Mouse (Mus musculus): Measurements from ENCODE around the gene Gabrr3.

Gabrr3 gene

DNA sequence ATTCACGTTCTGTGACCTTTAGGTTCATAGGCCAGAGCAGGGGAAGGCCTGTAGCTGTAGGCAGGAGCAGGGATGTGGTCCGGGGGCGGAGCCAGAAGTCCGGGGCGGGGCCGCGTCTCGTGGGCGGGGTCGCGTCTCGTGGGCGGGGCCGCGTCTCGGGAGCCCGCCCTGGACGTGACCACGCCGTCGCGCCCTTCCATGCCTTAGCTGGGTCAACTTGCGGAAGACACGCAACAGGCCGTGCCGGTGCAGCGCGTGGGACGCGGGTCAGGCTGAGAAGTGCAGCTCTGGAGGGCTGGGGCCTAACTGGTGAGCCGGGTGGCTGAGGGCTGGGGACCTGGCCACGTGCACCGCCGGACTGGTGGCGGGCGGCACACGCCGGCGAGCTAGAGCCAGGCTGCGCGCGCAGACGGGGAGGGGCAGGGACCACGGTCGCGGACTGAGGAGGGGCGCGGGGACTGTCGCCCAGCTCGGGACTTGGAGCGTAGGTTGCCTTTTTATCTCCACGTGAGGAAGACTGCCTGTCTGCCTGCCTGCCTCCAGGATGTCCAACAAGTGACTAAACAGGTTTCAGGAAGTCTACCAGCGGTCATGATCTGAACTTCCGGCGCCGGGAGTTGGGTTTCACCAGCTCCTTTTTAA is 64.6 kb downstream of the Gabrr3 start, which contains the start of gene Riox2:
Riox2 (plus strand) TSS at position 139 of the 642 bp plus-strand sequence.
- peak; percentile 81 for DNase-seq (ENCODE audit: low spot score)

- DNase-seq (ENCODE audit: low spot score), result no peak
Observed at GRCm38 (mm10) chr16:59472546-59472945, 65.4 kb downstream of the Gabrr3 start.

DNA sequence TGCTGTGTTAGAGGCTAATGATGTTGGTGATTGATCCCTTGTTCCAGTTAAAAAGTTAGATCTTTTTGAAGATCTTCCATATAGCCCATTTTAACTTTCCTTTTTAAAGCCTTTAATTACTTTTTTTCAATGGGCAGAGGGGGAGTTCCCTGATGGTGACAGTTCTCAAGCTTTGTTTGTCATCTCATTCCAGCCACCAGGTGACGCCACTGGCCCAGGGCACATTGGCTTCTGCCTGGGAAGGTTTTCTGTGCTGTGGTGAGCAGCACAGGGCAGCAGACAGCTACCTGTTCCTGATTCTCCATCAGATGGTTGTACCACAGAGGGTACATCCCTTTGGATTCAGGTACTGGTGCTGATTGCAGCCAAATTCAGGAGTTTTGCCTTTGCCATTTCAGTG is 67.7 kb downstream of the Gabrr3 start:
- peak; percentile 55 for DNase-seq (ENCODE audit: low spot score)

- DNase-seq (ENCODE audit: low spot score), result no peak
Observed at GRCm38 (mm10) chr16:59477955-59478354, 70.8 kb downstream of the Gabrr3 start.

- no peak for DNase-seq (ENCODE audit: low spot score)
Observed at GRCm38 (mm10) chr16:59487239-59487638, 80.1 kb downstream of the Gabrr3 start.

DNA sequence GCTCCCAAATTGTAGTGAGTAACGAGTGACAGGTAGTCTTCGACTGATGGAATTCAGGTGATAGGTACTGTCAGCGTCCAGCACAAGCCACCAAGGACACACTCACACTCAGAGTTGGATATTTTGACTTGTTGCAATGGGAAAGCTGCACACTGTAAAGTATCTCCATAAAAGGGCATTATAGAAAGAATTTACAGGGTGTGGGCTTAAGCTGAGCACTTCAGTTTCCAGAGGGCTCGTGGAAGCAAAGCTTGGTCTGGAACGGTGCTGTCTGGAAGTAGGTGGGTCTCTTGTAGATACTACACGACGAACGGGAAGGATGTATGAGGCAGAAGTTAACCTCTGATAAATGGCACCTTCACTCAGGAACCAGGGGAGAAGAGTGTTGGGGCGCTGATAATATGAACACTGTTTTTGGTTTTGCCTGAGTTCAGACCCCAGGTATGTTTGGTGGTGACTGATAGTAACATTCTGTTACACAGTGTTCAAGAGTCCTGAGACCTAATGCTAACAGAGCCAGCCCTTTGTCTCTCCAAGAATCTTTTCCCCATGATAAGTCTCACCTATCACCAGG is 80.9 kb downstream of the Gabrr3 start:
- no peak for DNase-seq (ENCODE audit: low spot score)

- DNase-seq (ENCODE audit: low spot score), result no peak
Observed at GRCm38 (mm10) chr16:59493199-59493598, 86.1 kb downstream of the Gabrr3 start.

DNA sequence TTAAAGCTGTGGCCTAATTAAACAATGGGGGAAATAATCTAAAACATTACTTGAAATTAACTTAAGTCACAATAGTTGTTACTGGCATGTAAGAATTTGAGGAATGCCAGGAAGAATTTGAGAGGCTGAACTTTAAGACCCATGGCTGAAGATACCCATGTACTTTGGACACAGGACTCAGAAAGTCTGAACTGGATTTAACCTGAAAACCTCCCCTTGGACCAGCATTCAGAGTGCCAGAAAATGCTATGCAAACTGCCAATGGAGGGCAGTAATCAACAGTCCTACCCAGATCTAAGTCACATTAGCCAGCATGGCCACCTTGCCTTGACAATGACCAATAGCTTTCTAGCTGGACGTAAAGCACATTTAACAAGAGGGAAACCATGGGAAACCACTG is 90.8 kb downstream of the Gabrr3 start:
- DNase-seq (ENCODE audit: low spot score), result no peak

GRCm38 (mm10) chr16:59499180-59499579 is 92.0 kb downstream of the Gabrr3 start:
- DNase-seq (ENCODE audit: low spot score), result no peak

- no peak for DNase-seq (ENCODE audit: low spot score)
Observed at GRCm38 (mm10) chr16:59509830-59510229, 102.7 kb downstream of the Gabrr3 start.
